Mouse (Mus musculus): Measurements from ENCODE around the gene Slc16a13.

The Slc16a13 gene

GRCm38 (mm10) chr11:70210681-70211080 is 10.2 kb downstream of the Slc16a13 start:
- no peak for DNase-seq

- DNase-seq: no peak
Observed at GRCm38 (mm10) chr11:70208778-70209388, 12.0 kb downstream of the Slc16a13 start.

GRCm38 (mm10) chr11:70207283-70207682 is 13.6 kb downstream of the Slc16a13 start:
- DNase-seq: no peak

GRCm38 (mm10) chr11:70206801-70207200 is 14.1 kb downstream of the Slc16a13 start:
- no peak for DNase-seq

- DNase-seq: peak; percentile 94 to 95
Observed at GRCm38 (mm10) chr11:70201691-70202090, 19.2 kb downstream of the Slc16a13 start.

- peak in 1 of 2 experiments; percentile 22 for DNase-seq
Observed at GRCm38 (mm10) chr11:70200036-70200608, 20.7 kb downstream of the Slc16a13 start.

- no peak for DNase-seq
Observed at GRCm38 (mm10) chr11:70199107-70199506, 21.8 kb downstream of the Slc16a13 start.

GRCm38 (mm10) chr11:70198332-70198731 is 22.5 kb downstream of the Slc16a13 start:
- DNase-seq: no peak

GRCm38 (mm10) chr11:70193354-70194285 is 27.2 kb downstream of the Slc16a13 start:
- DNase-seq: no peak

GRCm38 (mm10) chr11:70192157-70192556 is 28.7 kb downstream of the Slc16a13 start:
- DNase-seq: no peak

GRCm38 (mm10) chr11:70191188-70191587 is 29.7 kb downstream of the Slc16a13 start:
- DNase-seq: no peak

- DNase-seq: peak; percentile 41 to 63
Observed at GRCm38 (mm10) chr11:70189319-70190134, 31.3 kb downstream of the Slc16a13 start.

- DNase-seq: no peak
Observed at GRCm38 (mm10) chr11:70185120-70185519, 35.7 kb downstream of the Slc16a13 start.

GRCm38 (mm10) chr11:70180496-70180895 is 40.4 kb downstream of the Slc16a13 start:
- no peak for DNase-seq

- peak; percentile 55 to 57 for DNase-seq
Observed at GRCm38 (mm10) chr11:70179401-70179800, 41.5 kb downstream of the Slc16a13 start.

GRCm38 (mm10) chr11:70178756-70179155 is 42.1 kb downstream of the Slc16a13 start:
- DNase-seq: no peak

- DNase-seq: no peak
Observed at GRCm38 (mm10) chr11:70178311-70178710, 42.6 kb downstream of the Slc16a13 start.

GRCm38 (mm10) chr11:70177647-70178046 is 43.2 kb downstream of the Slc16a13 start:
- peak; percentile 39 to 45 for DNase-seq

GRCm38 (mm10) chr11:70174491-70174890 is 46.4 kb downstream of the Slc16a13 start:
- DNase-seq: peak in 1 of 2 experiments; percentile 11

GRCm38 (mm10) chr11:70172298-70172697 is 48.6 kb downstream of the Slc16a13 start:
- peak; percentile 13 to 34 for DNase-seq

GRCm38 (mm10) chr11:70171847-70172246 is 49.0 kb downstream of the Slc16a13 start:
- DNase-seq: peak; percentile 19 to 25

- DNase-seq: peak; percentile 12 to 32
Observed at GRCm38 (mm10) chr11:70171181-70171580, 49.7 kb downstream of the Slc16a13 start.

- DNase-seq: no peak
Observed at GRCm38 (mm10) chr11:70170291-70170690, 50.6 kb downstream of the Slc16a13 start.
